Mouse (Mus musculus) MEL (cell line): ENCODE data around the gene Ptprr. TPM values are rescaled to one million over a fixed set of nuclear protein-coding genes. Genes with fewer than 3 reads are reported as not detected.

Experiments
- DNase-seq: peaks from one replicate; pipeline ENCODE4 v3.0.0; 2011; ENCODE audit warnings: low read depth, low spot score
- H3K27ac ChIP-seq: 2 replicates; pipeline ENCODE4 v1.5.1; 2012; ENCODE audit warnings: low read depth, mild to moderate bottlenecking, control low read depth, low read length, moderate library complexity; ENCODE audit not compliant: control insufficient read depth
- H3K27me3 ChIP-seq, 2 experiments: fragments of 150-350 bp in 1 of 2; sonication (generic) in 1 of 2; 2 replicates each; pipeline ENCODE4 v1.6.1; 2012; ENCODE audit warnings: low read length in 2 of 2, mild to moderate bottlenecking in 2 of 2, improper control_type of control experiment in 1 of 2, moderate library complexity in 1 of 2; ENCODE audit not compliant: insufficient read depth in 2 of 2, control insufficient read depth in 1 of 2
- H3K36me3 ChIP-seq, 2 experiments: 2 replicates each; pipeline ENCODE4 v1.6.1; 2012 to 2014; ENCODE audit warnings: low read length in 2 of 2, improper control_type of control experiment in 1 of 2, inconsistent platforms in 1 of 2, mild to moderate bottlenecking in 1 of 2; ENCODE audit not compliant: insufficient read depth in 2 of 2, control insufficient read depth in 1 of 2
- H3K4me1 ChIP-seq, 2 experiments: fragments of 150-350 bp in 1 of 2; sonication (generic) in 1 of 2; 2 replicates each; pipeline ENCODE4 v1.6.1; 2012; ENCODE audit warnings: low read length in 2 of 2, improper control_type of control experiment in 1 of 2, mild to moderate bottlenecking in 1 of 2; ENCODE audit not compliant: insufficient read depth in 2 of 2, control insufficient read depth in 1 of 2
- H3K4me3 ChIP-seq, 2 experiments: fragments of 150-350 bp in 1 of 2; sonication (generic) in 1 of 2; 2 replicates each; pipeline ENCODE4 v1.5.1; 2012; ENCODE audit warnings: low read depth in 2 of 2, low read length in 2 of 2, mild to moderate bottlenecking in 2 of 2, moderate library complexity in 2 of 2, control low read depth in 1 of 2, improper control_type of control experiment in 1 of 2; ENCODE audit not compliant: control insufficient read depth in 1 of 2, insufficient read depth in 1 of 2
- H3K79me2 ChIP-seq: 2 replicates; pipeline ENCODE4 v1.6.1; 2012; ENCODE audit warnings: mild to moderate bottlenecking, low read length, moderate library complexity; ENCODE audit not compliant: control insufficient read depth, poor library complexity, insufficient read depth
- H3K9ac ChIP-seq: 2 replicates; pipeline ENCODE4 v1.6.1; 2012; ENCODE audit warnings: low read depth, mild to moderate bottlenecking, control low read depth, low read length, moderate library complexity; ENCODE audit not compliant: control insufficient read depth, poor library complexity, severe bottlenecking
- H3K9me3 ChIP-seq: fragments of 150-350 bp; sonication (generic); replicated peaks from 2 replicates; pipeline ENCODE4 v1.6.1; 2012; ENCODE audit warnings: mild to moderate bottlenecking, low read length, improper control_type of control experiment, moderate library complexity; ENCODE audit not compliant: insufficient read depth
- CTCF ChIP-seq, 3 experiments: IDR thresholded peaks in 2 of 3; conservative IDR thresholded peaks in 1 of 3; 2 replicates each; pipeline ENCODE4 v1.5.1; 2011 to 2012; ENCODE audit warnings: low read length in 3 of 3, low read depth in 2 of 3, mild to moderate bottlenecking in 2 of 3, improper control_type of control experiment in 1 of 3, inconsistent platforms in 1 of 3, mixed read lengths in 1 of 3, moderate library complexity in 1 of 3; ENCODE audit not compliant: control insufficient read depth in 1 of 3, insufficient read depth in 1 of 3, poor library complexity in 1 of 3, severe bottlenecking in 1 of 3
- EP300 ChIP-seq, 2 experiments: IDR thresholded peaks; 2 replicates each; pipeline ENCODE4 v1.6.1; 2011; ENCODE audit warnings: improper control_type of control experiment in 2 of 2, low read length in 2 of 2, low read depth in 1 of 2, mild to moderate bottlenecking in 1 of 2
- GABPA ChIP-seq: IDR thresholded peaks from 2 replicates; pipeline ENCODE4 v1.6.1; 2012; ENCODE audit warnings: low read depth, mild to moderate bottlenecking, inconsistent platforms, low read length, improper control_type of control experiment, moderate library complexity
- GATA1 ChIP-seq: IDR thresholded peaks from 2 replicates; pipeline ENCODE4 v1.6.1; 2011; ENCODE audit warnings: low read depth, low read length, improper control_type of control experiment
- JUND ChIP-seq: IDR thresholded peaks from 2 replicates; pipeline ENCODE4 v1.6.1; 2011; ENCODE audit warnings: low read depth, mild to moderate bottlenecking, improper control_type of control experiment, low read length
- KAT2A ChIP-seq: conservative IDR thresholded peaks from 2 replicates; pipeline ENCODE4 v1.6.1; 2012; ENCODE audit warnings: low read depth, low read length, improper control_type of control experiment, inconsistent platforms
- MAFK ChIP-seq: IDR thresholded peaks from 2 replicates; pipeline ENCODE4 v1.6.1; 2011; ENCODE audit warnings: low read depth, mild to moderate bottlenecking, low read length, improper control_type of control experiment, borderline replicate concordance
- MEF2A ChIP-seq: IDR thresholded peaks from 2 replicates; pipeline ENCODE4 v1.6.1; 2014; ENCODE audit warnings: low read depth, mild to moderate bottlenecking, inconsistent platforms, low read length, improper control_type of control experiment; ENCODE audit not compliant: poor library complexity, insufficient replicate concordance, severe bottlenecking; ENCODE audit errors: extremely low read depth
- MYB ChIP-seq: IDR thresholded peaks from 2 replicates; pipeline ENCODE4 v1.6.1; 2011; ENCODE audit warnings: mild to moderate bottlenecking, low read depth, low read length, improper control_type of control experiment
- POLR2AphosphoS2 ChIP-seq: IDR thresholded peaks from 2 replicates; pipeline ENCODE4 v1.6.1; 2011; ENCODE audit warnings: low read length, improper control_type of control experiment
- RAD21 ChIP-seq: IDR thresholded peaks from 2 replicates; pipeline ENCODE4 v1.6.1; 2011; ENCODE audit warnings: mild to moderate bottlenecking, low read depth, low read length, improper control_type of control experiment
- SMC3 ChIP-seq: IDR thresholded peaks from 2 replicates; pipeline ENCODE4 v1.6.1; 2011; ENCODE audit warnings: low read depth, low read length, improper control_type of control experiment
- TAL1 ChIP-seq: IDR thresholded peaks from 2 replicates; pipeline ENCODE4 v1.6.1; 2012; ENCODE audit warnings: mild to moderate bottlenecking, inconsistent platforms, low read length, moderate library complexity, mixed read lengths
- TCF12 ChIP-seq: IDR thresholded peaks from 2 replicates; pipeline ENCODE4 v1.6.1; 2014; ENCODE audit warnings: low read depth, mild to moderate bottlenecking, inconsistent platforms, low read length, improper control_type of control experiment, moderate library complexity
- USF1 ChIP-seq: IDR thresholded peaks from 2 replicates; pipeline ENCODE4 v1.6.1; 2014; ENCODE audit warnings: low read depth, mild to moderate bottlenecking, inconsistent platforms, low read length, improper control_type of control experiment, moderate library complexity
- ZC3H11A ChIP-seq: IDR thresholded peaks from 2 replicates; pipeline ENCODE4 v1.6.1; 2012; ENCODE audit warnings: low read depth, mild to moderate bottlenecking, inconsistent platforms, low read length, improper control_type of control experiment
- ZMIZ1 ChIP-seq: IDR thresholded peaks from 2 replicates; pipeline ENCODE4 v1.6.1; 2012; ENCODE audit warnings: low read depth, mild to moderate bottlenecking, inconsistent platforms, low read length, improper control_type of control experiment, moderate library complexity
- ZNF384 ChIP-seq: IDR thresholded peaks from 2 replicates; pipeline ENCODE4 v1.6.1; 2012; ENCODE audit warnings: low read depth, mild to moderate bottlenecking, inconsistent platforms, low read length, improper control_type of control experiment
- polyA plus RNA-seq, 2 experiments: library from polyadenylated mRNA; stranded (reverse) in 1 of 2; unstranded in 1 of 2; fragments of >175 nt in 1 of 2; fragments of >200 nt in 1 of 2; gene quantifications; 2 replicates each; pipeline versions ENCODE4 v1.2.1 to v1.2.4; 2012; ENCODE audit warnings: low replicate concordance in 2 of 2, low read depth in 1 of 2; ENCODE audit not compliant: insufficient read length in 2 of 2, insufficient read depth in 1 of 2, missing spikeins in 1 of 2
- total RNA-seq: library from RNA; depleted of rRNA; stranded (reverse); fragments of 300-350 nt; gene quantifications from 2 replicates; pipeline ENCODE4 v1.2.3, GENCODE M21; 2012

Gene Ptprr
- total and polyA plus RNA-seq, 3 experiments, result not detected

DNA sequence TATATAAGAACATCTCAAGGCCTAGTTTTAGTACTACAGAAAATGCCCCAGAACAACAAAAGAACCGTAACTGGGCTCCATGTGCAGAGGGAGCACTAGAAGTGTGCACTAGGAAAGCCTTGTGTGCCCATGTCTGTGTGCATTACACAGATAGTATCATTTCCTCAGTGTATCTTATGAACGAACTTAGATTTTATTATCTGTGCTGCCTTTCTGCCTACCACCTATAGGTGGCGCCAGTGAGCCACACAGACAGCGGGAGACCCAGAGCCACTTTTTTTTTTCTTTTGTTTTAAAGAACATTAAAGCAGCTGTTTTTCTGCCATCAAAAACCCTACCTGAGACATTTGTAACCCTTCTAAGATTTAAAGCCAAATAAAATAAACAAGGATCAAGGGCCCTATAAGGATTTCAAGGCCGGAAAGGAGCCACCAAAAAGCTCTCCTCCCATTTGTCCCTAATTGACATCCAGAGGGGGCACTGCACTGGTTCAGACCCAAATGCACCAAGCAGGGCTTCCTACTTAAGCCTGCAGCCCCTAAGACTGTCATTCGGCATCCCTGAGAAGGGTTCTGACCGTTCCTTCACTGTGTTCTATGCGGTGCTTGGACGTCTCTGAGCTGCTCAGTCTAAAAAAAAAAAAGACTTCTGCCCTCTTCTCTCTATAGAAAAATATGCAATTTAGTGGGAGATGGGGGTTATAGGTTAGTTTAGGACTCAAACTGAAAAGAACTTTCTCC is 190.1 kb downstream of the Ptprr start:
- Histone ChIP-seq H3K9me3 (no peaks in the 10 kb centered on the region), H3K79me2 (no peaks in the 10 kb centered on the region)
- no peak for TF ChIP-seq EP300 (IDR thresholded peaks at IDR 0.05; ENCODE audit: low read depth in 1 of 2, low read length in 2 of 2)
- TF ChIP-seq USF1, result no peak
- TF ChIP-seq KAT2A, result no peak
- TF ChIP-seq RAD21, result peak; percentile 70
- no peak for TF ChIP-seq MYB
- TF ChIP-seq CTCF (IDR thresholded peaks at IDR 0.05 in 2 of 3, conservative IDR thresholded peaks at IDR 0.05 in 1 of 3; ENCODE audit: control insufficient read depth in 1 of 3, insufficient read depth in 1 of 3, low read depth in 2 of 3, low read length in 3 of 3, poor library complexity in 1 of 3, severe bottlenecking in 1 of 3), result peak; percentile 72 to 89 (median 84)
- TF ChIP-seq TCF12, result no peak
- 0 out of 2 replicates have a peak, but pooled peaks have one; percentile 24 for TF ChIP-seq GATA1
- TF ChIP-seq ZC3H11A, result peak; percentile 46; the same call in 1 of the 2 replicates
- TF ChIP-seq SMC3, result peak; percentile 59
- TF ChIP-seq ZNF384, result peak; percentile 92
- TF ChIP-seq, all 39 proteins: peak for 6
- no peak overlapping the region for H3K27ac ChIP-seq
- peaks cover 0 to 4% of the 10 kb centered on the region in 2 experiments; a peak in 1 of 4 replicates for H3K4me1 ChIP-seq
- no peaks in the 10 kb centered on the region for H3K27me3 ChIP-seq
- no peak overlapping the region for H3K9ac ChIP-seq
- no peak overlapping the region for H3K4me3 ChIP-seq
- peak; percentile 35 for DNase-seq
- no peaks in the 10 kb centered on the region for H3K36me3 ChIP-seq

DNA sequence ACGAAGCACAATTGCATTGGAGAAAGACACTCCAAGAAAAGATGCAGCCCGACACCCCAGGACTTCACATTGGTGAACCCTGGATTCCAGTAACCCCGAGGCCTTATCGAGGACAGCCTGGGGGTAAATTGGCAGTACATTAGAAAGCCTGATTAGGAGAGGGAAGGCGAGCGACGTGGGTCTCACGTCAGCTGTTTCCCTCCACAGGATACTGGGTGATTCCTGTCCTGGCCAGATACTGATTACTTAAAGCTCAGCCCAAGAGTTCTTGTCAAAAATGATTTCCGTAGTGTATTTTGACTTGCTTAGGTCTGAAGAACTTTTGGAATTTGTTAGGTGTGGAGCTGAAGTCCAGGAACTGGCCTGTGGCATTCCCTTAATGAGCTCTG is 190.7 kb downstream of the Ptprr start:
- Histone ChIP-seq H3K4me3 (no peak overlapping the region), H3K79me2 (no peaks in the 10 kb centered on the region), H3K9me3 (no peaks in the 10 kb centered on the region), H3K36me3 (no peaks in the 10 kb centered on the region), H3K4me1 (peaks cover 0 to 4% of the 10 kb centered on the region in 2 experiments; a peak in 1 of 4 replicates), H3K27ac (no peak overlapping the region), H3K9ac (no peak overlapping the region), H3K27me3 (no peaks in the 10 kb centered on the region)
- no peak for DNase-seq
- no peak for TF ChIP-seq MEF2A
- TF ChIP-seq EP300 (IDR thresholded peaks at IDR 0.05; ENCODE audit: low read depth in 1 of 2, low read length in 2 of 2), result 0 out of 4 replicates have a peak, but pooled peaks of 1 of the 2 experiments have one; percentile 6

- no peak overlapping the region for H3K4me3 ChIP-seq
- H3K9me3 ChIP-seq, result no peaks in the 10 kb centered on the region
- no peak for DNase-seq
- H3K36me3 ChIP-seq, result no peaks in the 10 kb centered on the region
- H3K4me1 ChIP-seq, result no peaks in the 10 kb centered on the region
- no peak for TF ChIP-seq ZMIZ1
- TF ChIP-seq GABPA, result no peak
- TF ChIP-seq KAT2A, result no peak
- no peak for TF ChIP-seq TAL1
- no peak for TF ChIP-seq JUND
- TF ChIP-seq MAFK, result no peak
- TF ChIP-seq POLR2AphosphoS2, result no peak
- TF ChIP-seq ZC3H11A, result no peak
- no peak overlapping the region for H3K9ac ChIP-seq
- H3K79me2 ChIP-seq, result no peaks in the 10 kb centered on the region
- no peaks in the 10 kb centered on the region for H3K27me3 ChIP-seq
- no peak overlapping the region for H3K27ac ChIP-seq
Measured at GRCm38 (mm10) chr10:116212127-116212526, 194.1 kb downstream of the Ptprr start.
